Mouse (Mus musculus) left cerebral cortex, postnatal 10 days (tissue): ENCODE measurements around the gene Dcaf10. TPM values are rescaled to one million over a fixed set of nuclear protein-coding genes. Genes with fewer than 3 reads are reported as not detected.

Source experiments
- DNase-seq, 2 experiments: peaks; one replicate each; pipeline ENCODE4 v3.0.0; 2021 to 2022; ENCODE audit warnings: low spot score in 2 of 2, mixed read lengths in 1 of 2; ENCODE audit errors: extremely low spot score in 1 of 2
- intact Hi-C: fragments of 180-260 bp; cut with DNase I; formaldehyde crosslinking; loops from one replicate; pipeline ENCODE4 v1.15.1; 2025
- microRNA-seq: library from miRNA; unstranded; fragments of <30 nt; microRNA quantifications from one replicate; pipeline ENCODE4 v1.2.0, GENCODE M21; 2022
- total RNA-seq, 2 experiments: library from RNA; stranded (reverse); gene quantifications; 2 replicates each; pipeline ENCODE4 v1.2.3; 2021

The Dcaf10 gene
- total RNA-seq, 2 experiments from 2014 or later: 21.0 to 21.5 TPM

DNA sequence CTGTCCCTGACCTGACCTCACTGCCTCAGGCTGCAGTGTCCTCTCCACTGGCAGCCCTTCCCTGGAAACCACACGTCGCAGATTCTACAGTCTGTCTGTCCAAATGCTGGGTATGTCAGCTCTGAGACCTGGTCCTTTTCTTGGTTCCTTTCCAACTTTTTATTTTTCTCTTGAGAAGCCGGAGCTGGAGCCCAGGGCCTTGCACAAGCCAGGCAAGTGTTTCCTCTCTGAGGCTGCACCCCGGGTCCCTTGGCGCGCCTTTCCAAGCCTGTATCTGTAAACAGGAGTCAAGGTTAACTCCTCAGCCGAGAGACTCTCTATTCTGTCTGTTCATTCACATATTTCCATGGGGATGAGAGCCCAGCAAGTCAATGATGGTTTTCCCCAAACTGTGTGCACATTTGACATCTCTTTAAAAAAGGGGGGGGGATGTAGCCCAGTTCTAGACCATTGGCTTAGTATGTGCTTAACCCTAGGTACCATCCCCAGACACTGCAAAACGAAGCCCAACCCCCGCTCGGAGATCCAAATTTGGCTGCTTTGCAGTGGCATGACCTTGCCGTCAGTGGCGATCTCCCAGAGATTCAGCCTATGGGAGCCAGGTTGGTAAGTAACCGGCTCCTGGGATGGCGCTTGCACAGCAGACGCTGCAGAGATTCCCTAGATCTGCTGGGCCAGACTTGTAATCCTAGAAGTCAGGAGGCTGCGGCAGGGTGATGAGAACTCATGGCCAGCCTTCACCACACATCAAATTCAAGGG lies 70.7 kb downstream of the Dcaf10 start:
- intact Hi-C loops: no loop called here
- DNase-seq: no peak

DNA sequence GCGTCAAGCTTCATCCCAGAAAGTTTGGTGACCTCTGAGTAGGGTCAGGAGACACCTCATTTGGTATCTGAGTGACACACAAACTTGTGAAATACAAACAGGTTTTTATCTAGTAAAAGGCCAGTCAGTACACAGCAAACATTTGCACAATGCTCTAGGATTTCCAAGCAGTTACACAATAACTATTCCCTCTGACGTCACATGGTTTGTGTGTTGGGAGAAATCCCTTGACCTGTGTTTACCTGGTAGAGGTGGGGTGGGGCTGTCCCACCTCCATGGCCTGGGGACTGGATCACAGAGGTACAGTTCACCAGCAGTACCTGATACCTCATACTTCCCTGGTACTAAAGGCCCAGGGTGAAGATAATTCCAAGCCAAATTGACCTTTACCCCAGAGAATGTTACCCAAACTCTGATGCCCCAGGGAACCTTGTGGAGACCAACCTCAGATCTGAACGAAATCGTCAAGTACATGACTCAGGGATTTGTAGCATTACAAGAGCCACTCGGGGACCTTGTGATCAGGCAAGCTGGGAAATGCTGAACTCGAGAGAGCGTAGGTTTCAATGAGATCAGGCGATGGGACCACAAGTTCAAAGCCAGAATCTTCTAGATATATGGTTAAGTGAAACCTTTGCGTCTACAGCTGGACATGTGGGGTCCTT lies 71.9 kb downstream of the Dcaf10 start:
- intact Hi-C loops: no loop called here
- DNase-seq: no peak

DNA sequence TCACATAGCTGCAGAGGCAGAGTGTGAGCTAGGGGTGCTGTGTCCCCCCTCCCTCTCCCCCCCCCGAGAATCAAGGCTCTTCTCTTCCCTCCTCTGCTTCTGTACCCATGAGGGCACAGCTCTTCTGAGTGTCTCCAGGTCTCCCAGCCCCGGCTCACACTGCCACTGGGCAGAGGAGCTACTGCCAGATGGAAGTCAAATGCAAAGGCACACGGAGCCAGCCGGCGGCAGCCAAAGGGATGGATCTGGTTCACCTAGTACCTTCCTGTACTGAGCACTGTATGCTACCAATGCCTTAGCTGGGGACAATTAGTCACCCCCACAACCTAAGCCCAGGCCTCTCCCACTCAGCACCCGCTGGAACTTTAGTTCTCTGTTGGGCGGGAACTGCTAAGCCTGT lies 74.4 kb downstream of the Dcaf10 start:
- DNase-seq: no peak
- intact Hi-C loops: loop anchor here (5.0 kb wide), 1 partner anchor 431 kb away; the partner anchor contains the start of gene Stra6l

DNA sequence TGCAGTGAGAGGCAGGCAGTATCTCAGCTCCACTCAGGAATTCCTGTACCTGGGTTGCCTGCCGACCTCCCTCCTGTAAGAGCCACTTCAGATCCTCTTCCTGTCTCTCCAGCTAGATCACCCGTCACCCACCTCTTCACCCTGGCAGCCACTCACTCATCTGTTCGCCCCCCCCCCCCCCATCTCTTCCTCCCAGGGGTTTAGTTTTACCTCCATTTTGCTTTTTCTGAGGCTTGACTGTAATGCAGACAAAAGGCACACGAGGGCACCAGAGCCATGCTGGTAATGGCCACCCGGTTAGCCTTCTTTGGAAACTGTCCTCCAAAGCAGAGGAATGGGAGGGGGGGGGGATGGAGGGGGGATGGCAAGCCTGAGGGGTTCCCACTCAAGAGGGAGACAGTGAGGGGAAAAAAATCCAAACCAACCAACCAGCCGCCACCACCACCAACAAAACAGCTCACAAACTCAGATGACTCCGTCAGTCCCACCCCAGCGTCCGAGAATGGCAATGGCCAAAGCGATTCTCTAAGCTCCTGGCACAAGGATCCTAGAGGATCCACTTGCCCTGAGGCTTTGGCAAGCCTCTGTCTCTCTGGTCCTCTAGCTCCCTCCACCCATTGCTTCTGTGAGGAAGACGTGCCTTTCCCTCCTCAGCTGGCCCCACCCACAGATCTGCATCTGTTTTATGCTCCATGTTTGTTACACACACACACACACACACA lies 76.5 kb downstream of the Dcaf10 start:
- peak; percentile 30 to 62 for DNase-seq
- intact Hi-C loops: loop anchor here (5.0 kb wide), 1 partner anchor 429 kb away; the partner anchor contains the start of gene Stra6l

DNA sequence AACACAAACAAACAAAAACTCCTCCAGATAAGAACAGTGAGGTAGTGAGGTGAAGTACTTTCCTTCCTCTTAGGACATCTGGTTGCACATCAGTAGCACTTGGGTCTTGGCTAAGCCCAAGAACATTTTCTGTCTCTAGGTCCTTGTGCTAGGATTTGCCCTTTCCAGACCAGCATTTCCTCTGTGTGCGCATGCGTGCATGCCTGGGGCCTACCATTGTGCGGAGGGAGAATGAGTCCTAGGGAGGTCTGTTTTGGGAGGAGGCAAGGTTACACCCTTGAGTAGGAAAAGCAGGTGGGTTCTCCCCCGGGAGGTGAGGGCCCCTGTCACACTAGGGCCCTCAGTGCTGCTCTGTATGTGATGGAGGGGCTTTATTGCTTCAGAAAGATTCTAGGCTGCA lies 77.2 kb downstream of the Dcaf10 start:
- no peak for DNase-seq

DNA sequence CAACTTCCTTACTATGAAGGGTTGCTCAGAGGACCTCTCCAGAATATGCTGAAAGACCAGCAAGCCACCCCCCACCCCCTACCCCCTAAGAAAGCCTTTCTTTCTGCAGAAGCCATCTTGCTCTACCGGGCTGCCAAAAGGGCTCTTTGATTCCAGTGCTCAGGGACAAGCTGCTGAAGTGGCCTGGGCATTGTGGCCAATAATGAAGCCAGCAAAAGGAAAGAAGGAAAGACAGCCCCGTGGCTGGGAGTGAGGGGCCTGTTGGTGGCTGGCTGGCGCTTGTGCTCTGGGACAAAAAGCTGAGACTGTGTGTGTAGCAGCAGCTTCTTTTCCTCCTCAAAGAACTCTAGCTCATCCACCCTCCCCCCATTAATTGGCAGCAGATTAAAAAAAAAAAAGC lies 78.8 kb downstream of the Dcaf10 start:
- DNase-seq: no peak
- intact Hi-C loops: loop anchor here (5.0 to 10.0 kb wide), 3 partner anchors 107 to 704 kb away; no protein-coding TSS in a partner anchor

More for the DNA sequence above, 77.2 kb downstream of the Dcaf10 start:
- intact Hi-C loops: loop anchor here (5.0 kb wide), 1 partner anchor 428 kb away; the partner anchor contains the start of gene Stra6l

DNA sequence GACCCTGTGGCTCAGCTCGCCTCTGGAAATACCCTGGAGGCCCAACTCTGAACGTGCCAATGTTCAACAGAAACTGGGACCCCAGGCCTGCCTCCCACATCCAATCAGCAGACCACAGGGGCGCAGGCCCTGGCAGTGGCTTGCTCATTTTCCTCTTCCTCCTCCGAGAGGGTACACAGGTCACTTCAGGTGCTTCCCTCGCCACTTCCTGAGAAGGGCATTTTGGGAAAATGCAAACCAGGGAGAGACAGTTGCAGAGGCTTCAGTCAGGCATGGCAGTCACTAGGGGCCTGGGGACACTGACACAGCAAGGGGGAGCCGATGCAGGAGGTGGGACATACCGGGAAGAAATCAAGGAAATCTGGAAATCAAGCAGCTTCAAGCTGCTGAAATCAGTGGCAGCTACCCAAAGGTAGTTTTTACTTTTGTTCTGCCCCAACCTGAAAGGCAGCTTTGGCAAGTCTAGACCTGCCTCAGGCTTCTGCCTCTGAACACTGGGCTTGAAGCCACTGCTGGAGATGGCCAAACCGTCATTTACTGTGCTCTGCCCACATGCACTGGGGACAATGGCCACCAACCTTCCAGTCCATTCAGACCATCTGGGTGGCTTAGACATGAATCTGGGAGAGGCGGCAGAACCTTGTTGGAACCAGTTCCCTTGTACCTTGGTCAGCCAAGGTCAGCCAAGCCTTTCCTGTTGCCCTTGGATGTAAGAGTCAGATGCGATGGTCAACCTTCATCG lies 79.8 kb downstream of the Dcaf10 start:
- no peak for DNase-seq
- intact Hi-C loops: loop anchor here (5.0 to 10.0 kb wide), 3 partner anchors 106 to 703 kb away; no protein-coding TSS in a partner anchor

DNA sequence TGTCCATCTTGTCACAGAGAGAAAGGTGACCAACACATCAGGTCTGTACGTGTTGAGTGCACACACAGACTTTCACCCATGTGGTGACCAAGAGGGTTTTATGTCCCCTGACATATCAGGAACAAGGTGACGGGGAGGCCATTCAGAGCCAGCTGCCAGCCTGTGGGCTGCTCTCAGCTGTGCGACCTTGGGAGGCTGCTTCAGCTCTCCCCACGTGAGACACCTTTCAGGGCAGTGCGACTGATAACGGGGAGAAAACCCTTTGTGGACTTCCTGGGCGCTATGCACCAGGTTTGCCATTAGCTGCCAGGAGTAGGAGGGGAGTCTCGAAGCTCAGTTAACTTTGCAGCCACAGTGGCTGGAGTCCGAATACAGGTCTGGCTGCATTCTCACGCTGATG lies 80.7 kb downstream of the Dcaf10 start:
- intact Hi-C loops: loop anchor here (5.0 to 10.0 kb wide), 3 partner anchors 105 to 702 kb away; no protein-coding TSS in a partner anchor
- no peak for DNase-seq

DNA sequence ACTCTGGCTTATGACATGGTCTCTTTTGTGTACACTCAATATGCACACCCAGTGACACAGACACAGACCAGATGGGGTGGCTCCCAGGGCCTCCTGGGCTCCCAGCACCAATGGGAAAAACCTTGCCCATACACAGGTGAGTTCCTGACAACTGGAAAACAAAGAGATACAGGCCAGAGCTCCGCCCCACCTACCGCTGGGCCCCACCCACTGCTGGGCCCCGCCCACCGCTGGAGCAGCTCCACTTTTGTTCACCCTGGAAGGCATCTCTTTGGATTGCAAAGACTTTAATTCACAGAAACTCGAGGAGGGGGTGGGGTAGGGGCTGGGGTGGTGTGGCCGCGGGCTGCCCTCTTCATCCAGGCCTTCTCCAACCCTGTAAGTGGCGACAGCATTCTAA lies 81.5 kb downstream of the Dcaf10 start:
- intact Hi-C loops: loop anchor here (5.0 to 10.0 kb wide), 3 partner anchors 104 to 701 kb away; no protein-coding TSS in a partner anchor
- no peak for DNase-seq

DNA sequence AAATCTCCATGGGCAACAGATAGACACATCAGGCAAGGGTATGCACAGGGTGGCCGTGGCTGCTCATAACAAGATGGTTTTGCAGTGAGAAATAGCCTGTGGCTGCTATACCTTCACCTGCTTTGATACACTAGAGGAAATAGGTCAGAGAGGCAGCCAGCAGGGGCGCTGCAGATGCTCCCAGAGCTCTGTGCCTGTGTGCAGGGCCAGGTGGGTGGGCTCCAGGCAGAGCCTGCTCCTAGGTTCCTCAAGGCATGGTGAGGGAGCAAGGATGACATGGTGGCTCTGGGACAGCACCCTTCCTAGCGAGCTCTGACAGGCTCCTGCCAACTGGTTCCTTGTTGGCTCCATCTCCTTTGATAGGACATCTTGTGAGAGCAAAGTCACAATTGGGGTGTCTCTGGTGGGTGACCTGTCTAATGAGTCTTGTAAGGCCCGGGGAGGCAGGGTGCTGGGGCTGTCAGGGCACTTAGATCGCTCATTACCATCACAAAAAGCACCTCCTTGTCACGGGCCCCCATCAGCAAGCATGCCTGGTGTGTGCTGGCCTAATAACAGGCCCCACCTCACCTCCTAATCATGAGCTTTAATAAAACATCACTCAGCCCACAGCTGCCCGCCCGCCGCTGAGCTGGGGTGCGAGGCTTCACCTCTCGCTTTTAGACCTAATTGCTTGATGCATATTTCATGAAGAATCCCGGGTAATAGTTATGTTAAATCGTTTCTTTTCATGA lies 85.0 kb downstream of the Dcaf10 start:
- DNase-seq: peak in 1 of 2 experiments; percentile 51
- intact Hi-C loops: loop anchor here (10.0 kb wide), 1 partner anchor 698 kb away; no protein-coding TSS in a partner anchor

Small RNA genes within 50 kb of the gene (microRNA-seq; reads per million reads assigned to microRNA genes)
- gene Gm25692: not detected

Other genes starting within 250 kb of the Dcaf10 start
- 10 to 100 TPM; 67.9 to 69.3 TPM for gene Tomm5, start 234.0 kb upstream of the Dcaf10 start, total RNA-seq
- gene Frmpd1, start 157.2 kb upstream of the Dcaf10 start, total RNA-seq: 10 to 100 TPM; 13.5 to 18.5 TPM
- gene Trmt10b, start 45.0 kb upstream of the Dcaf10 start, total RNA-seq: 10 to 100 TPM; 12.7 TPM
- gene Exosc3, start 631 bp downstream of the Dcaf10 start, total RNA-seq: 10 to 100 TPM in 1 of 2 experiments, 1 to 10 TPM in 1; 9.5 to 11.2 TPM
- gene Slc25a51, start 66.7 kb downstream of the Dcaf10 start, total RNA-seq: 100 to 1,000 TPM; 100 to 105 TPM
- gene Shb, start 190.4 kb downstream of the Dcaf10 start, total RNA-seq: 10 to 100 TPM; 13.1 to 18.7 TPM